Mouse (Mus musculus) thymus, postnatal 0 days (tissue): ENCODE measurements around the gene Abhd18. TPM values are rescaled to one million over a fixed set of nuclear protein-coding genes. Genes with fewer than 3 reads are reported as not detected.

ENCODE experiments used
- DNase-seq: peaks from one replicate; pipeline ENCODE4 v3.0.0-alpha.2; 2015; ENCODE audit warnings: low spot score
- polyA plus RNA-seq: library from polyadenylated mRNA; unstranded; fragments of >200 nt; fragmentation: Nextera tagmentation; extraction: Ambion mirVana; gene quantifications from 2 replicates; pipeline ENCODE4 v1.2.1, GENCODE M21; 2015

The Abhd18 gene
- polyA plus RNA-seq, 1 experiment from 2014 or later, result 12.5 TPM

- DNase-seq, result peak; percentile 50
Measured at GRCm38 (mm10) chr3:40949903-40950600, 103.3 kb downstream of the Abhd18 start.

DNA sequence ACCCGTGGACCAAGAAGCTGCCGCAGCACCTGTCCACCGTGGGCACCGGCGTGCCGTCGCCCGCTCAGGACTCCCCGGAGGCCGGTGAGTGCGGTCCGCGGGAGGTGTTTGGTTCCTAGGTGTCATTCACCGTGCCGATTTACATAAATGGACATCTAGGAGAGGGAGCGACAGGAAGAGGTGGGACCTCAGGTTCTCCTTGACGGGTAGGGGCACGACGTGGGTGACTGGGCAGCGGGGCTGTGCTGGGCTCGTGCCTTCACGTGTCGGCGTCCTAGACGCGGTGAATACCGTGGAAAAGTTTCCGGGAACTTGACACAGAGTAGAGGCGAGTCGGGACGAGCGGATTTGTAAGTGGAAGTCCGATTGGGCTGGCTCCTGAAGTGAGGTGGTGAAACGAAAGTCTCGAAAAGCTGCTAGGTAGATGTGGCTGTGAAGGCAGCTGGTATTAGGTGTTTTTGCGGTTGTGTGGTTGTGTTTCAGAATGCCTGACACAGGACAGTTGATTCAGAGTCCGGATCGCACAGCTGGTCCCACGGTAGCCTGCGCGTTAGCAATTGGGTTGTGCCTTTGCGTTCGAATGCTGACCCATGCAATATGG is 103.9 kb downstream of the Abhd18 start:
- DNase-seq, result peak; percentile 47

DNA sequence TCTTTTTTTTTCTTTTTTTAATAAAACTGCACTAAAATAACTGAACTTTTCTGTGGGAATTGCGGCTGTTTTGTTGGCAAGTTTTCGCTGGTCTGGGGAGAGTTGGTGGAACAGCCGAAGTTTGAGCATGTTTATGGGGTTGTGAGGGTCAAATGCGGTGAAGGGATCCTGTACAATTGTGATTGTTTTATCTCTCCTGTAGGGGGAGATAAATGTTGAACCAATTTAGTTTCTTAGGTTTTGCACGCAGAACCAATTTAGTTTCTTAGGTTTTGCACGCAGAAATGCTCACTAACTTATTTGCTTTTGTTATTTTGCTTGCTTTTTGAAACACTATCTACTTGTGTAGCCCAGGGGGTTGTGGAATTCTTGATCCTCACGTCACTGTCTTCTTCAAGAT is 104.6 kb downstream of the Abhd18 start:
- DNase-seq, result peak; percentile 42

DNA sequence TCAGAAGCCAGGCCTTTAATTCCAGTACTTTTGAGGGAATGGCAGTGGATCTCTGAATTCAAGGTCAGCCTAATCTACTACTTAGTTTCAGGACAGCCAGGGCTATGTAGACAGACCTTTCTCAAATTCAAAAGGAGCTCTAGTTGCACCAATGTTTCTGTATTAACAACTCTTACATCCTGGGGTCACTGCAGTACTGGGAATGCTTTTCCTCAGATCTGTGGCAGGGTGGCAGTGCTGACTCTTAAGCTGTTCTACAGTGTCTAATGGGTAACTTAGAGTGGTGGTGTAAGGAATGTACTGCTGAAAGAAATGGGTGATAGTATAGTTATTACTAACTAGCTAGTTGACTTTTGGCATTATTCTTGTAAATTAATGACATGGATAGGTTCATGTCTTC is 105.8 kb downstream of the Abhd18 start:
- no peak for DNase-seq

GRCm38 (mm10) chr3:40954792-40955191 is 108.0 kb downstream of the Abhd18 start:
- no peak for DNase-seq

DNA sequence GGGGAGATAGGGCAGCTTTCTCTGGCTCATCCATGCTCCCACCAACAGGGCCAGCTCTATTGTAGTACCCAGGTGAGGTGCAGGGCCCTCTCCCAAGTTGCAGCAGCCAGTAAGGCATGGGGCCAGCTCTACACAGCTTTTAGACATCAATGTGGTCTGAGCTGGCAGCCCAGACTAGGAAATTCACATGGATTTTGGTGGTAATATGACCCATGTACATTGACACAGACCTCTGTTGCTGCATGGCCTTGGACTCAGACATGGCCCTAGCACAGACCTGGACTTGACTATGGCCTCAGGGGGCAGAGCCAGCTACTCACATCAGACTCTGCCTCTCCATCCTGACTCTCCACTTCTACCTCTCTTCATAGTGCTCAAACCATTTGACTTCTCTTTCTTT is 112.1 kb downstream of the Abhd18 start:
- DNase-seq, result no peak

DNA sequence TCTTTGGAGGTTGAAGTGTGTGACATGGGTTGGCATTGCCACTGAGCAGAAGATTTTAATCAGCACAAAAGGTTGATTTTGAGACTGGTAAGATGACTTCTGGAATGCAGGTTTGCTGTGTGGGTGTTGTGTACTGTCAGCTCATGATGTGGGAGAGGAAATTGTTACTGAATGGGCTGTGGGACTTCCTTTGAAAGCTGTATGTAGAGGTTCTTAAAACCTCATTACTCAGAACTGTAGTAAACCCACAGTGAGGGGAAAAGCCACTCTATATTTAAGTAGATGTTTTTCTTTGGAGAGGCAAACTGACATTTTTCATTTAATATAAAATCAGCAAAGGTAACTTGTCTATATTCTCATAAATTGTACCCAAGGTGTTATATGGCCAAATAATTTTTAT is 134.0 kb downstream of the Abhd18 start:
- DNase-seq, result no peak

GRCm38 (mm10) chr3:40987539-40987938 is 140.8 kb downstream of the Abhd18 start:
- no peak for DNase-seq

Other genes with a start within 250 kb of the Abhd18 start
- 0.10 and 0.15 TPM in 2 replicates for gene Slc25a31, start 138.1 kb upstream of the Abhd18 start, polyA plus RNA-seq
- gene Hspa4l, start 102.5 kb upstream of the Abhd18 start, polyA plus RNA-seq, result 22.8 and 25.9 TPM in 2 replicates
- 45.6 and 50.8 TPM in 2 replicates for gene Plk4, start 47.0 kb upstream of the Abhd18 start, polyA plus RNA-seq
- gene Mfsd8, start 84 bp upstream of the Abhd18 start, polyA plus RNA-seq, result 11.6 and 11.7 TPM in 2 replicates
- 0.05 and 0.17 TPM in 2 replicates for gene 1700034I23Rik, start 55.6 kb downstream of the Abhd18 start, polyA plus RNA-seq
- 5.7 and 8.5 TPM in 2 replicates for gene Larp1b, start 102.9 kb downstream of the Abhd18 start, polyA plus RNA-seq
- gene Pgrmc2, start 236.1 kb downstream of the Abhd18 start, polyA plus RNA-seq, result 21.2 and 23.8 TPM in 2 replicates